Mouse (Mus musculus): Measurements from ENCODE around the gene Man2a1. TPM values are rescaled to one million over a fixed set of nuclear protein-coding genes. Genes with fewer than 3 reads are reported as not detected.
A peak's percentile ranks its signal among the peaks of the same experiment; 100 is the strongest.

Gene Man2a1
- polyA plus RNA-seq, 1 experiment from 2014 or later: 6.2 TPM

DNA sequence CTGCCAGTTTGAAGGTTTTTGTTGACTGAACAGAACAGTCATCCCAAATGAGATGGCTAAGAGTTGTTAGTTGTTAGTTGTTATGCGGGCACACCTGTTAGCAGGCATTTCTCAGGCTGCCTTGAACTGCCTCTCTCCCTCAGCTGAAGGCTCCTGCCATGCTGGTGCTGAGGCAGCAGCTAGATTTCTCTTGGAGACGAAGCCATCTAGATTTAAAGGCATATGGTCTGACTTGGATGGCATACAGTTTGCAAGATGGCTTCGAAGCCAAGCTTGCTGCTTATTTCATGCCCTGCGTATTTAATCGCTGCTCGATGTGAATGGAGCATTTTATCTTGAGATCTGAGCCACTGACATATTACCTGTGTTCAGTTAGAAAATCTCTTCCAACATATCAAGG, 19.4 kb upstream of the Man2a1 start:
- Histone ChIP-seq H3K4me3 (no peak overlapping the region), H3K27me3 (no peaks in the 10 kb centered on the region), H3K27ac (no peak overlapping the region), H3K9me3 (no peaks in the 10 kb centered on the region), H3K4me1 (replicated peaks) (0 out of 2 replicates have a peak, but pooled peaks cover 3% of the 10 kb centered on the region), H3K9ac (no peak overlapping the region), H3K36me3 (no peaks in the 10 kb centered on the region), H3K4me2 (no peak overlapping the region)
- no peak for ATAC-seq (ENCODE audit: low FRiP score)
- WGBS: 88% methylated on average over 6 of the region's 6 CpGs

GRCm38 (mm10) chr17:64581962-64582361, 18.6 kb upstream of the Man2a1 start:
- Histone ChIP-seq H3K27me3 (no peaks in the 10 kb centered on the region), H3K36me3 (no peaks in the 10 kb centered on the region), H3K4me1 (replicated peaks) (0 out of 2 replicates have a peak, but pooled peaks cover 3% of the 10 kb centered on the region), H3K9ac (no peak overlapping the region), H3K4me2 (no peak overlapping the region), H3K27ac (no peak overlapping the region), H3K4me3 (no peak overlapping the region), H3K9me3 (no peaks in the 10 kb centered on the region)
- no peak for ATAC-seq (ENCODE audit: low FRiP score)
- WGBS: 92% methylated on average over 3 of the region's 3 CpGs

GRCm38 (mm10) chr17:64590483-64590882, 10.1 kb upstream of the Man2a1 start:
- Histone ChIP-seq H3K36me3 (no peaks in the 10 kb centered on the region), H3K4me3 (no peak overlapping the region), H3K27ac (no peak overlapping the region), H3K4me1 (replicated peaks) (no peaks in the 10 kb centered on the region), H3K9ac (no peak overlapping the region), H3K27me3 (no peaks in the 10 kb centered on the region), H3K4me2 (no peak overlapping the region), H3K9me3 (no peaks in the 10 kb centered on the region)
- ATAC-seq (ENCODE audit: low FRiP score): no peak
- WGBS: 41% methylated on average over 4 of the region's 4 CpGs

- H3K4me1 ChIP-seq (replicated peaks): no peaks in the 10 kb centered on the region
- WGBS: 75% methylated on average over 10 of the region's 10 CpGs
- peak overlapping the region; percentile 45; the same call in 1 of the 2 replicates for H3K27ac ChIP-seq
- no peak overlapping the region for H3K4me2 ChIP-seq
- ATAC-seq (ENCODE audit: low FRiP score): no peak
- H3K4me3 ChIP-seq: no peak overlapping the region
- no peaks in the 10 kb centered on the region for H3K9me3 ChIP-seq
- H3K36me3 ChIP-seq: no peaks in the 10 kb centered on the region
- H3K9ac ChIP-seq: no peak overlapping the region
- no peaks in the 10 kb centered on the region for H3K27me3 ChIP-seq
These were observed 9.2 kb upstream of the Man2a1 start for GRCm38 (mm10) chr17:64591366-64591765.

GRCm38 (mm10) chr17:64592355-64592754, 8.2 kb upstream of the Man2a1 start:
- Histone ChIP-seq H3K4me3 (no peak overlapping the region), H3K27ac (no peak overlapping the region), H3K36me3 (no peaks in the 10 kb centered on the region), H3K9ac (no peak overlapping the region), H3K4me2 (no peak overlapping the region), H3K27me3 (no peaks in the 10 kb centered on the region), H3K9me3 (no peaks in the 10 kb centered on the region), H3K4me1 (replicated peaks) (no peaks in the 10 kb centered on the region)
- no peak for ATAC-seq (ENCODE audit: low FRiP score)
- WGBS: 92% methylated on average over 2 of the region's 2 CpGs

DNA sequence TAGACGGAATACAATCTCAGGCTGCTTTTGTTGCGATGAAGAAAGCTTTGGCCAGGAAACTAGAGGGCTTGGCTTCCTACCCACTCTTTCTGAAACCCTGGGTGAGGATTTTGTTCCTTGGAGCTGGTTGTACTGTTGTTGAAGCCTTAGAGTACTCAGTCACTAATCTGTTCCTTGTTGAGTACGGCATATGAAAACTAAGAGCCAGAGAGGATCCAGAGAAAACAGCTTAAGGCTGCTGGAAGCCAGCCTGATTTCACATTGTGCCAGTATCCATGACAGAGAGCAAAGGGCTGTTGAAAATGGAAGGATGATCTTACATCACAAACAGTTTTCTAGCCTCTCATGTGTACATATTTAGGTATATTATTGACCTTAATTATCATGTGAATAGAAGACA, 7.7 kb upstream of the Man2a1 start:
- no peak overlapping the region for H3K4me3 ChIP-seq
- no peaks in the 10 kb centered on the region for H3K9me3 ChIP-seq
- 89% methylated on average over 3 of the region's 3 CpGs for WGBS
- no peaks in the 10 kb centered on the region for H3K4me1 ChIP-seq (replicated peaks)
- no peak for ATAC-seq (ENCODE audit: low FRiP score)
- H3K9ac ChIP-seq: no peak overlapping the region
- no peak overlapping the region for H3K4me2 ChIP-seq
- H3K27me3 ChIP-seq: no peaks in the 10 kb centered on the region
- H3K36me3 ChIP-seq: no peaks in the 10 kb centered on the region
- H3K27ac ChIP-seq: no peak overlapping the region

DNA sequence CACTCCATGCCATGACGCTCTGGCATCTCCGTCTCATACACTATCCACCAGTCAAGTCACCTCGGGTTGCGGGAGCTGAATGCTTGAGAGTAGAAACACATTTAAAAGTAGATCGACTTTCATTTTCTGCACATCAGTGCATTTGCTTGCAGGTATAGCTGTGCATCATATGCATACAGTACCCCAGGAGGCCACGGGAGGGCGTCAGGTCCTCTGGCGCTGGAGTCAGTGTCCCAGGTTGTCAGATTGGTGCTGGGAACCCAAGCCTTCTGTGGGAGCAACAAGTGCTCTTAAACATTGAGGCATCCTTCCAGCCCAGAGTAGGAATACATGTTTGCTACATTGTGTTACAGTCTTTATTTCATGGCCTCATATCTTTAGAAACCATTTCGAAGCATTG, 2.8 kb upstream of the Man2a1 start:
- Histone ChIP-seq H3K9ac (no peak overlapping the region), H3K27ac (no peak overlapping the region), H3K36me3 (no peaks in the 10 kb centered on the region), H3K4me1 (replicated peaks) (peaks cover 16% of the 10 kb centered on the region), H3K4me3 (no peak overlapping the region), H3K4me2 (no peak overlapping the region), H3K9me3 (no peaks in the 10 kb centered on the region), H3K27me3 (no peaks in the 10 kb centered on the region)
- 90% methylated on average over 9 of the region's 9 CpGs for WGBS
- no peak for ATAC-seq (ENCODE audit: low FRiP score)

DNA sequence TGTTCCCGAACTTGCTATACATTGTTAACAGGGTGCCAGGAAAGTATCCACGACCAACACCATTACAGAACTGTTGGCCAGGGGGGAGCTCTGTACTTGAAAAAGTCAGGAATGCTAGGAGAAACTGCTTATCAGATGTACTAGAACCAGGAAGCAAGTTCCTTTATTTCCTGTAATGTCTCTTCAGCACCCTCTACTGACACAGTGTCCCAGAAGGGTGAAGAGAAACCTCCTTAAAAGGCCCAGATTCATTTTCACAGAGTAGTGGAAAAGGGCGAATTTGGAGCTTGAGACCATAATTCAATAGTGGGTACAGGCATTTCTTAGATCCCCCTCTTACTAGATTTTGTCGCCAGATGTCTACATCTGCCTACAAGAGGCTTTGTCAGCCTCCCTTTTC, 620 bp upstream of the Man2a1 start:
- 38% methylated on average over 4 of the region's 4 CpGs for WGBS
- H3K36me3 ChIP-seq: no peaks in the 10 kb centered on the region
- H3K4me1 ChIP-seq (replicated peaks): peaks cover 37% of the 10 kb centered on the region
- H3K9me3 ChIP-seq: no peaks in the 10 kb centered on the region
- H3K4me3 ChIP-seq: peak overlapping the region; percentile 87
- peak overlapping the region; percentile 99 for H3K4me2 ChIP-seq
- no peak; the same call in 1 of the 2 replicates for ATAC-seq (ENCODE audit: low FRiP score)
- H3K27me3 ChIP-seq: no peaks in the 10 kb centered on the region
- peak overlapping the region; percentile 94 for H3K27ac ChIP-seq
- peak overlapping the region; percentile 91 for H3K9ac ChIP-seq

DNA sequence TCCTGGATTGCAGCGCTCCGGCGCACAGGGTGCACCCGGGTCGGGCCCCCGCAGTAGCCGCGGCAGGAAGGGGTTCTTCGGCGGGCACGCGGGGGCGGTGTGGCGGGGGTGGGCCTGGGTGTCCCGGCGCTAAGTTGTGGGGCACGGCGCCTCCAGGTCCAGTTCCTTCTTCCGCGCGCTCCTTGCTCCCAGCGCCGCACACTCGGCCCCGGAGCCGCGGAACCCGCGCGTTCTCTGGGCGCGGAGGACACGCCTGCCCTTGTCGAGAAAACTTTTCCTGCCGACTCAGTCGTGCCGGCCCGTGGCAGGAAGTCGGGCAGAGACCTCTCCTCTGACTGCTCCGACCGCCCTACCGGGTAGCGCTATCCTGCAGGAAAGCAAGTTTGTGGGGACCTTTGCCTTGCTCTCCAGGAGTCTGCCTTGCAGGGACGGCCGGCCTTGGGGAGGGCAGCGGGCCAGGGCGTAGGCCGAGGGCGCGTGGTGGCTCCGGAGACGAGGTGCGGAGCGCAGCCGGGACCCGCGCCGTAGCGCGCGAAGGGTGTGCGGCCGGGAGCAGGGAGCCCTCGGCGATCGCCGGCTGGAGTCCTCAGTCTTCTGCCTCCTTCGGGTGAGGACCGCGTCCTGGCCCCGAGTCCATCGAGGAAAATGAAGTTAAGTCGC, 685 bp downstream of the Man2a1 start:
- WGBS: 0% methylated on average over 68 of the region's 73 CpGs
- ATAC-seq (ENCODE audit: low FRiP score): peak; percentile 41
- peaks cover 46% of the 10 kb centered on the region for H3K4me1 ChIP-seq (replicated peaks)
- H3K27me3 ChIP-seq: no peaks in the 10 kb centered on the region
- peak overlapping the region; percentile 94 for H3K27ac ChIP-seq
- no peaks in the 10 kb centered on the region for H3K9me3 ChIP-seq
- peak overlapping the region; percentile 87 for H3K4me3 ChIP-seq
- H3K36me3 ChIP-seq: no peaks in the 10 kb centered on the region
- peak overlapping the region; percentile 91 for H3K9ac ChIP-seq
- peak overlapping the region; percentile 99 for H3K4me2 ChIP-seq

DNA sequence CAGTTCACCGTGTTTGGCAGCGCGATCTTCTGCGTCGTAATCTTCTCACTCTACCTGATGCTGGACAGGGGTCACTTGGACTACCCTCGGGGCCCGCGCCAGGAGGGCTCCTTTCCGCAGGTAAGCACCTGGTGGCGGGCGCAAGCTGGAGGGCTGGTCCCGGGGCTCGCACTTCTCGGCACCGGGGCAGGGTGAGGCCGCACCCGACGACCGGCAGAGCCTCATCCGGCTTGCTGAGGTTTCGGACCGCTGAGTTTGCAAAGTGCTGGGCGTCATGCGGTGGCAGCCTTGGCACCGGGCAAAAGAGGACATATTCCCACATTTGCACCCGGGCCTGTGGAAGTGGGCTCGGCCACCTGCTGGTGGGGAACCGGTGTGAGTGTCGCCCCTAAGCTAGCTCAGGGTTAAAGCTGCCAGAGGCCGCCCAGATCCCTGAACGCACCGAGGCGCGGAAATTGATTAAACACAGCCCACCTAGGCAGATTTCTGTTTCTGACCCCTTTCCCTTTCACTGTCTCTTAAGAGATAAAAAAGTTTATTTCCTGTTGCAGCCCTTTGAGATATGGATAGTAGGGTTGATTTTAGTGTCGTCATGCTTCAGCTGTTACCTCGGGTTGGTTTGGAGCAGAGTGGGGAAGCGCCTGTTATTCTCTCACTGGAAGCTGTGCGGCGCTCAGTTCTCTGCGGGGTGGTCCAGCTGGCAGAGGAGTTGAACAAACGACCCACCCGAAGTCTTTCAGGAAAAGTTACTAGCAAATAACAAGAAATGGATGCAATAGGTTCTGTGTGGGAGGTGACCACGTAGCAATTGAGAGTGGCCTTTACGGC, 1.4 kb downstream of the Man2a1 start:
- peak overlapping the region; percentile 99 for H3K4me2 ChIP-seq
- ATAC-seq (ENCODE audit: low FRiP score): 0 out of 2 replicates have a peak, but pooled peaks have one; percentile 28
- peak overlapping the region; percentile 87 for H3K4me3 ChIP-seq
- no peak overlapping the region for H3K27ac ChIP-seq
- H3K4me1 ChIP-seq (replicated peaks): peaks cover 46% of the 10 kb centered on the region
- H3K9ac ChIP-seq: peak overlapping the region; percentile 91
- no peaks in the 10 kb centered on the region for H3K27me3 ChIP-seq
- no peaks in the 10 kb centered on the region for H3K9me3 ChIP-seq
- H3K36me3 ChIP-seq: no peaks in the 10 kb centered on the region
- under 1% methylated on average over 44 of the region's 44 CpGs for WGBS

GRCm38 (mm10) chr17:64603134-64603533, 2.6 kb downstream of the Man2a1 start:
- Histone ChIP-seq H3K4me1 (replicated peaks) (peaks cover 46% of the 10 kb centered on the region), H3K4me3 (peak overlapping the region; percentile 87), H3K9ac (peak overlapping the region; percentile 91; the same call in 1 of the 2 replicates), H3K36me3 (no peaks in the 10 kb centered on the region), H3K9me3 (no peaks in the 10 kb centered on the region), H3K4me2 (peak overlapping the region; percentile 99), H3K27ac (no peak overlapping the region), H3K27me3 (no peaks in the 10 kb centered on the region)
- 58% methylated on average over 9 of the region's 9 CpGs for WGBS
- ATAC-seq (ENCODE audit: low FRiP score): no peak

DNA sequence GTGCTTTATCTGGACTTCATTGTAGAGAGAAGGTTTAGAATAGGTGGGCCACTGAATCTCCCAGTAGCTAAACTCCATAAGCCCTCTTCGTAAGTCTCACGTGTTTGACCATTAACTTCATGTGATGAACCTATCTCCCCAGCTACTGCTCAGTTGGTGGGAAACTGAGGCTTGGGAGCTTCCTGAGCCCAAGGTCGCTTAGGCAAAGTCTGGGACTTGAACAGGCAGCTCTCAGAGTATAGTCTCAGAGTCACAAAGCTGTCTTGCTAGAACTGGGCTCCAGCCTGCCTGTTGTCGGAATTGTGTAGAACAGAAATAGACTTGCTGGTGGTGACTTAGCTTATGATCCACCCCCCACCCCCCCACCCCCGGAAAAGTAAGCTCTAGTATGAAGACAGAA, 3.0 kb downstream of the Man2a1 start:
- H3K9ac ChIP-seq: peak overlapping the region; percentile 91; the same call in 1 of the 2 replicates

More for the DNA sequence above, 3.0 kb downstream of the Man2a1 start:
- H3K27ac ChIP-seq: no peak overlapping the region
- H3K36me3 ChIP-seq: no peaks in the 10 kb centered on the region
- H3K4me2 ChIP-seq: peak overlapping the region; percentile 99
- H3K4me1 ChIP-seq (replicated peaks): peaks cover 46% of the 10 kb centered on the region
- H3K9me3 ChIP-seq: no peaks in the 10 kb centered on the region
- H3K4me3 ChIP-seq: peak overlapping the region; percentile 87
- H3K27me3 ChIP-seq: no peaks in the 10 kb centered on the region
- 79% methylated on average over 5 of the region's 5 CpGs for WGBS
- no peak for ATAC-seq (ENCODE audit: low FRiP score)

All from hindbrain, embryonic 13.5 days (tissue).